Mouse (Mus musculus) kidney, adult 10 weeks (tissue): ENCODE measurements around the gene Nat8f5. TPM values are rescaled to one million over a fixed set of nuclear protein-coding genes. Genes with fewer than 3 reads are reported as not detected.

ENCODE experiments used
- polyA plus RNA-seq: library from polyadenylated mRNA; stranded (reverse); fragments of 350-450 nt; fragmentation: Illumina TruSeq; extraction: RNeasy Lipid Tissue Mini Kit (QIAGEN cat#74804); gene quantifications from one replicate; pipeline ENCODE4 v1.2.3, GENCODE M21; 2014; ENCODE audit warnings: low read depth, low replicate concordance

The Nat8f5 gene
- 4.9 TPM for polyA plus RNA-seq

GRCm38 (mm10) chr6:85820837-85821236, at the start of gene Nat8f5, which contains the start of gene Nat8f6:
Gene Nat8f5, minus strand, starts transcription at chr6:85820972.
Gene Nat8f6, minus strand, starts transcription at chr6:85820954.

GRCm38 (mm10) chr6:85869006-85869405, 48.2 kb upstream of the Nat8f5 start, which contains the start of gene Nat8f2:
Gene Nat8f2, minus strand, starts transcription at chr6:85869158.

GRCm38 (mm10) chr6:85831796-85832321, 11.1 kb upstream of the Nat8f5 start, which contains the start of gene Nat8:
Gene Nat8, minus strand, starts transcription at chr6:85832082.

Other genes with a start within 250 kb of the Nat8f5 start
- gene Alms1, start 233.4 kb downstream of the Nat8f5 start, polyA plus RNA-seq = 4.8 TPM
- 4.2 TPM for gene Nat8f7, start 107.8 kb downstream of the Nat8f5 start, polyA plus RNA-seq
- 48.7 TPM for gene Nat8f3, start 55.2 kb downstream of the Nat8f5 start, polyA plus RNA-seq
- gene Nat8f6, start within 50 bp of the Nat8f5 start, polyA plus RNA-seq = 27.1 TPM
- 17.2 TPM for gene Nat8, start 11.1 kb upstream of the Nat8f5 start, polyA plus RNA-seq
- 19.5 TPM for gene Nat8f2, start 48.2 kb upstream of the Nat8f5 start, polyA plus RNA-seq
- gene Nat8f4, start 83.9 kb upstream of the Nat8f5 start, polyA plus RNA-seq = 8.9 TPM
- 305 TPM for gene Tprkb, start 90.9 kb upstream of the Nat8f5 start, polyA plus RNA-seq
- gene Nat8f1, start 94.7 kb upstream of the Nat8f5 start, polyA plus RNA-seq = 35.5 TPM
- 146 TPM for gene Dusp11, start 140.7 kb upstream of the Nat8f5 start, polyA plus RNA-seq
- gene Figla, start 195.2 kb upstream of the Nat8f5 start, polyA plus RNA-seq = not detected
- gene Add2, start 207.7 kb upstream of the Nat8f5 start, polyA plus RNA-seq = 0.28 TPM